Mouse (Mus musculus) kidney, postnatal 0 days (tissue): ENCODE measurements around the gene Kcnh4. TPM values are rescaled to one million over a fixed set of nuclear protein-coding genes. Genes with fewer than 3 reads are reported as not detected.
A peak's percentile ranks its signal among the peaks of the same experiment; 100 is the strongest.

Experiments
- ATAC-seq: fragments of 200-750 bp; cut with Nextera tagmentation; replicated peaks from 2 replicates; pipeline ENCODE4 v1.8.0; 2017; ENCODE audit warnings: low read depth, moderate number of reproducible peaks, moderate TSS enrichment, moderate library complexity; ENCODE audit not compliant: low FRiP score
- DNase-seq: peaks from one replicate; pipeline ENCODE4 v3.0.0-alpha.2; 2016; ENCODE audit warnings: low spot score
- H3K27ac ChIP-seq: fragments of 300-500 bp; sonication (generic); 2 replicates; pipeline ENCODE4 v1.5.1; 2014; ENCODE audit warnings: mild to moderate bottlenecking
- H3K27me3 ChIP-seq: fragments of 300-500 bp; sonication (generic); 2 replicates; pipeline ENCODE4 v1.6.1; 2014; ENCODE audit warnings: low read length, mixed read lengths; ENCODE audit not compliant: insufficient read depth
- H3K36me3 ChIP-seq: fragments of 300-500 bp; sonication (generic); 2 replicates; pipeline ENCODE4 v1.6.1; 2014; ENCODE audit warnings: low read length, mixed read lengths; ENCODE audit not compliant: insufficient read depth
- H3K4me1 ChIP-seq: fragments of 300-500 bp; sonication (generic); replicated peaks from 2 replicates; pipeline ENCODE4 v1.6.1; 2014; ENCODE audit warnings: antibody characterized with exemption, low read length, mixed read lengths; ENCODE audit not compliant: insufficient read depth
- H3K4me2 ChIP-seq: fragments of 300-500 bp; sonication (generic); 2 replicates; pipeline ENCODE4 v1.6.1; 2014; ENCODE audit warnings: mild to moderate bottlenecking, low read length, moderate library complexity, mixed read lengths
- H3K4me3 ChIP-seq: fragments of 300-500 bp; sonication (generic); replicated peaks from 2 replicates; pipeline ENCODE4 v1.5.1; 2014; ENCODE audit warnings: low read depth, low read length
- H3K9ac ChIP-seq: fragments of 300-500 bp; sonication (generic); 2 replicates; pipeline ENCODE4 v1.6.1; 2014; ENCODE audit warnings: low read depth, low read length
- H3K9me3 ChIP-seq: fragments of 300-500 bp; sonication (generic); replicated peaks from 2 replicates; pipeline ENCODE4 v1.6.1; 2016; ENCODE audit warnings: low read length, inconsistent platforms, mixed read lengths
- CTCF ChIP-seq: IDR thresholded peaks from 2 replicates; pipeline ENCODE4 v1.5.1; 2016; ENCODE audit warnings: antibody characterized with exemption, low read depth, mild to moderate bottlenecking, moderate library complexity
- WGBS: fragments of 180-500 bp; shearing (Covaris S2); extraction: QIAGEN DNeasy Blood & Tissue Kit; methylation state at CpG from one replicate; pipeline ENCODE4 v1.1.7; 2014; 5-methylcytosine and 5-hydroxymethylcytosine counted together
- polyA plus RNA-seq: library from polyadenylated mRNA; unstranded; fragments of >200 nt; fragmentation: Nextera tagmentation; extraction: Ambion mirVana; gene quantifications from 2 replicates; pipeline ENCODE4 v1.2.1, GENCODE M21; 2015

Gene Kcnh4
- polyA plus RNA-seq, 1 experiment from 2014 or later, result not detected

- 94% methylated on average over 7 of the region's 7 CpGs for WGBS
- DNase-seq, result no peak
Measured at GRCm38 (mm10) chr11:100718462-100718861, 41.3 kb downstream of the Kcnh4 start.

GRCm38 (mm10) chr11:100716649-100717048 is 43.1 kb downstream of the Kcnh4 start:
- no peak overlapping the region for H3K4me2 ChIP-seq
- no peak overlapping the region for H3K27ac ChIP-seq
- DNase-seq, result no peak
- ATAC-seq, result no peak
- WGBS, result 86% methylated on average over 3 of the region's 3 CpGs
- H3K9me3 ChIP-seq, result no peaks in the 10 kb centered on the region
- peaks cover 15% of the 10 kb centered on the region; the same call in 1 of the 2 replicates for H3K4me1 ChIP-seq
- H3K27me3 ChIP-seq, result no peaks in the 10 kb centered on the region
- peaks cover 28% of the 10 kb centered on the region for H3K36me3 ChIP-seq
- no peak for TF ChIP-seq CTCF
- no peak overlapping the region for H3K4me3 ChIP-seq
- H3K9ac ChIP-seq, result no peak overlapping the region

More at GRCm38 (mm10) chr11:100718462-100718861, 41.3 kb downstream of the Kcnh4 start:
- H3K4me2 ChIP-seq, result no peak overlapping the region
- no peak overlapping the region for H3K4me3 ChIP-seq
- H3K4me1 ChIP-seq, result peaks cover 15% of the 10 kb centered on the region; the same call in 1 of the 2 replicates
- no peak overlapping the region for H3K9ac ChIP-seq
- no peaks in the 10 kb centered on the region for H3K9me3 ChIP-seq
- TF ChIP-seq CTCF, result no peak
- 0 out of 2 replicates have a peak overlapping the region, but pooled peaks have one; percentile 19 for H3K27ac ChIP-seq
- no peaks in the 10 kb centered on the region for H3K27me3 ChIP-seq
- no peak for ATAC-seq
- H3K36me3 ChIP-seq, result peaks cover 28% of the 10 kb centered on the region

GRCm38 (mm10) chr11:100714948-100715347 is 44.8 kb downstream of the Kcnh4 start:
- Histone ChIP-seq H3K4me1 (peaks cover 19% of the 10 kb centered on the region; the same call in 1 of the 2 replicates), H3K4me3 (no peak overlapping the region), H3K36me3 (peaks cover 31% of the 10 kb centered on the region), H3K4me2 (no peak overlapping the region), H3K27ac (no peak overlapping the region), H3K9ac (no peak overlapping the region), H3K9me3 (no peaks in the 10 kb centered on the region), H3K27me3 (no peaks in the 10 kb centered on the region)
- no peak for TF ChIP-seq CTCF
- ATAC-seq (no peak), DNase-seq (no peak)
- 87% methylated on average over 6 of the region's 6 CpGs for WGBS

GRCm38 (mm10) chr11:100714534-100714915 is 45.2 kb downstream of the Kcnh4 start:
- Histone ChIP-seq H3K4me3 (peak overlapping the region; percentile 11; the same call in 1 of the 2 replicates), H3K36me3 (peaks cover 31% of the 10 kb centered on the region), H3K9me3 (no peaks in the 10 kb centered on the region), H3K9ac (peak overlapping the region; percentile 50; the same call in 1 of the 2 replicates), H3K27ac (peak overlapping the region; percentile 70), H3K4me2 (peak overlapping the region; percentile 58), H3K4me1 (peaks cover 19% of the 10 kb centered on the region; the same call in 1 of the 2 replicates), H3K27me3 (no peaks in the 10 kb centered on the region)
- peak; percentile 87 for DNase-seq
- 49% methylated on average over 6 of the region's 6 CpGs for WGBS
- peak; percentile 19 for ATAC-seq
- peak; percentile 87 for TF ChIP-seq CTCF

- TF ChIP-seq CTCF, result 0 out of 2 replicates have a peak, but pooled peaks have one; percentile 8
- H3K4me1 ChIP-seq, result peaks cover 19% of the 10 kb centered on the region; the same call in 1 of the 2 replicates
- DNase-seq (peak; percentile 73), ATAC-seq (peak; percentile 22; the same call in 1 of the 2 replicates)
- H3K9me3 ChIP-seq, result no peaks in the 10 kb centered on the region
- 6% methylated on average over 38 of the region's 38 CpGs for WGBS
- no peaks in the 10 kb centered on the region for H3K27me3 ChIP-seq
- H3K36me3 ChIP-seq, result peaks cover 35% of the 10 kb centered on the region
- peak within 1 kb of the TSS; percentile 50 for H3K9ac ChIP-seq
- H3K27ac ChIP-seq, result peak within 1 kb of the TSS; percentile 70
- H3K4me3 ChIP-seq, result peak within 1 kb of the TSS; percentile 11
- H3K4me2 ChIP-seq, result peak within 1 kb of the TSS; percentile 58
Measured at GRCm38 (mm10) chr11:100713735-100714533, 45.8 kb downstream of the Kcnh4 start, which contains the start of gene Hspb9. Gene Hspb9, plus strand, starts transcription at chr11:100713850.

GRCm38 (mm10) chr11:100713174-100713573 is 46.6 kb downstream of the Kcnh4 start:
- Histone ChIP-seq H3K9me3 (no peaks in the 10 kb centered on the region), H3K36me3 (peaks cover 36% of the 10 kb centered on the region), H3K27me3 (no peaks in the 10 kb centered on the region), H3K27ac (peak overlapping the region; percentile 70), H3K4me1 (peaks cover 19% of the 10 kb centered on the region; the same call in 1 of the 2 replicates), H3K4me2 (peak overlapping the region; percentile 58), H3K4me3 (no peak overlapping the region; the same call in 1 of the 2 replicates), H3K9ac (0 out of 2 replicates have a peak overlapping the region, but pooled peaks have one; percentile 50)
- 74% methylated on average over 4 of the region's 4 CpGs for whole genome bisulfite sequencing
- ATAC-seq (no peak), DNase-seq (no peak)
- TF ChIP-seq CTCF, result no peak
